Mouse (Mus musculus): ENCODE measurements around the gene Hoxd9.

DNA sequence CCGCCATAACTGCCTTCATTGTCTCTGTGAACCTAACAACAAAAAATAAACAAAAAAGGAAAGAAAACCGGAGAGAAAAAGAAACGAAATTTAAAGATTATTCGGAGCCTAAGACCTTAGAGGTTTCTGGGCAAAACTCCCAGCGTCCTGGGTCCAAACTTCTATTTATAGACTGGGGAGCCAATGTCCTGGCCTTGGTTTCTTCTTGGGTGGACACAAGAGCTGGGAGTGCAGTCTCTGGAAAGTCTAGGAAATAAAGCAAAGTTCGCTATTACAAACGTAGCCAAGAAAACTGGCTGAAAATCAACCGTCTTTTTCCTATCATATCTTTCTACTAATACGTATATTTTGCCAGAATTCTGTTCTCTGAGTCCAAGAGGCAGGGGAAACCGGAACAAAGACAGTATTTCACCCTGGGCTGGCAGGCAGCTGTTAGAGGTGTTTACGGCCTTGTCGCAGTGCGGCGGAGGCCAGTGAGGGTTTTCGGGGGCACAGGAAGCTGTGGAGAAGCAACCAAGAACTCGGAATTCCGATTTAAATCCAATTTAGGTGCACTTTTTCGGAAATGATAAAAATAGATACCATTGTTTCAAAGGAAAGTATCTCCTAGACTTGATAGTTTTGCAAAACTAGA, 16.7 kb downstream of the Hoxd9 start:
- TF ChIP-seq CTCF (IDR thresholded peaks at IDR 0.05; ENCODE audit: low read depth) (no peak), EP300 (IDR thresholded peaks at IDR 0.05; ENCODE audit: low read depth) (no peak)
